Mouse (Mus musculus) E14TG2a.4 (cell line): Measurements from ENCODE around the gene Smbd1.

Experiments
- CTCF ChIP-seq: conservative IDR thresholded peaks from 2 replicates; pipeline ENCODE4 v1.5.1; 2014; ENCODE audit warnings: low read length
- NANOG ChIP-seq: IDR thresholded peaks from 2 replicates; pipeline ENCODE4 v1.6.1; 2014; ENCODE audit warnings: borderline replicate concordance, low read length, mixed read lengths
- POU5F1 ChIP-seq: IDR thresholded peaks from 2 replicates; pipeline ENCODE4 v1.6.1; 2014; ENCODE audit warnings: low read length, borderline replicate concordance

DNA sequence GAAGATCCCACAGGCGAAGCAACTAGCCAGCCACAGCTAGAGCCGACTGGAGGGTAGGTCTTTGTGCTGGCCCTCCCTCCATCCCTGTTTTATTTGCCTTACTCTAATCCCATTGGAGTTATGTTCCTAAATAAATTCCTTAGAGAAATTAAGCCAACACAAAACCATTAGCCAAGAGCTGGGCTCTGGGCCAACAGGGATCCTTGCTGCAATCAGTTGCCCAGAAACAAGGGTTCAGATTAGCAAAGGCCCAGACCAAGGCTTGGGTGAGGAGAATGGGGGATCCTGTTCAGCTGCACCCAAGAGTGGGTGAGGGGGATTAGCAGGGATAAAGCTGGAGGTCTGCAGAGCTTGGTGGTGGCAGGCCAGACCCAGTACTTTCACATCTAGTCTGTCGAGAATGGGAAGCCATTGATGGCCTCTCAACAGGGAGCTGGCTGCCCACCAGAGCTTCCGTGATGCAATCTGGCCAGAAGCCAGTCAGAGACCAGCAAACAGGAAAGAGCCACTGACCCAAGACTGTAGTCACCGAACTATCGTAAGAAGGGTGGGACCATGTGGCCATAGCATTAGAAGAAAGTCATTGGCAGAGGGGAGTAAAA lies 6.9 kb downstream of the Smbd1 start:
- TF ChIP-seq CTCF (no peak), POU5F1 (no peak), NANOG (no peak)
